9 mouse cellular contexts compared by ENCODE assay signal in genomic region chr7:126236083-126236793, GRCm38 (mm10). TPM values are rescaled to one million over a fixed set of nuclear protein-coding genes. Genes with fewer than 3 reads are reported as not detected.
A peak's percentile ranks its signal among the peaks of the same experiment; 100 is the strongest.
DNase-seq lines count a peak whose midpoint lies in the region; ATAC-seq and TF ChIP-seq lines count a peak whose summit lies in the region.
"Had no signal": no experiment of that assay in that cellular context is flagged by ENCODE, and none has a peak within 500 bp of the region (broad histone marks: within the 10 kb centered on the region; RNA-seq: fewer than 3 reads in every experiment).

No protein-coding gene starts in this region.

- H3K4me3 ChIP-seq in kidney, adult 2 months (ENCODE audit: insufficient read depth, low read depth, low read length) = no peak overlapping the region
- no peak overlapping the region for H3K4me3 ChIP-seq in kidney, embryonic 16.5 days (ENCODE audit: low read length)

- peak overlapping the region; percentile 39; the same call in 1 of the 2 replicates for H3K27ac ChIP-seq in kidney, adult 2 months (ENCODE audit: insufficient read depth, low read depth, low read length)
- H3K27ac ChIP-seq in kidney, embryonic 16.5 days (ENCODE audit: low read length) = no peak overlapping the region

- WGBS in kidney, adult 2 months = 34% methylated on average over 11 of the region's 11 CpGs
- WGBS in kidney, embryonic 16.5 days = 38% methylated on average over 11 of the region's 11 CpGs

- ATAC-seq in kidney, embryonic 16.5 days (ENCODE audit: low FRiP score, low TSS enrichment) = no peak

- no peaks in the 10 kb centered on the region for H3K9me3 ChIP-seq in kidney, embryonic 16.5 days (ENCODE audit: low read length)

- no peak overlapping the region for H3K9ac ChIP-seq in kidney, embryonic 16.5 days (replicated peaks; ENCODE audit: low read length)

- no peak overlapping the region for H3K4me2 ChIP-seq in kidney, embryonic 16.5 days (replicated peaks; ENCODE audit: low read depth, low read length)

- peaks cover 9% of the 10 kb centered on the region; the same call in 1 of the 2 replicates for H3K4me1 ChIP-seq in kidney, adult 2 months (ENCODE audit: control insufficient read depth, insufficient read depth, low read length)
- 0 out of 2 replicates have a peak, but pooled peaks cover 5% of the 10 kb centered on the region for H3K4me1 ChIP-seq in kidney, embryonic 16.5 days (ENCODE audit: insufficient read depth, low read length)

- no peaks in the 10 kb centered on the region for H3K27me3 ChIP-seq in kidney, adult 2 months (replicated peaks; ENCODE audit: control insufficient read depth, insufficient read depth, low read length)
- no peaks in the 10 kb centered on the region for H3K27me3 ChIP-seq in kidney, embryonic 16.5 days (ENCODE audit: insufficient read depth, low read length)

- DNase-seq in kidney, adult 2 months = peak; percentile 67
- peak; percentile 22 to 25 for DNase-seq in B cell, adult 2 months
- peak; percentile 38 to 75 for DNase-seq in frontal cortex, postnatal 36 days (ENCODE audit: low spot score in 2 of 2)
- peak; percentile 46 for DNase-seq in naive thymus-derived CD4-positive, alpha-beta T cell, adult 2 months (ENCODE audit: low read depth)
- no peak for DNase-seq in neural tube, embryonic 10.5 days (ENCODE audit: extremely low spot score, low spot score)
- DNase-seq in urinary bladder, adult 18-20 months (ENCODE audit: low spot score in 2 of 2) = no peak
- DNase-seq in layer of hippocampus, postnatal 25 days (ENCODE audit: extremely low spot score in 1 of 2, low spot score in 1 of 2) = no peak
- DNase-seq: cerebellum, adult 11-12 months had no signal

- H3K36me3 ChIP-seq in kidney, adult 2 months (ENCODE audit: control insufficient read depth, insufficient read depth, low read length) = no peaks in the 10 kb centered on the region
- H3K36me3 ChIP-seq in kidney, embryonic 16.5 days (ENCODE audit: insufficient read depth, low read length) = no peaks in the 10 kb centered on the region

- no peak for TF ChIP-seq CTCF in kidney, adult 2 months (conservative IDR thresholded peaks at IDR 0.05; ENCODE audit: insufficient read depth, insufficient read length, low read depth, low read length)

- no peak for TF ChIP-seq POLR2A in kidney, adult 2 months (IDR thresholded peaks at IDR 0.05; ENCODE audit: low read depth, low read length)

RNA-seq across cellular contexts. Expression of gene Xpo6, which starts 35.9 kb away (rescaled TPM):
- 119 and 122 TPM in 2 replicates for polyA plus RNA-seq in kidney, adult 2 months (2012; rRNA removed)
- polyA plus RNA-seq in kidney, embryonic 16.5 days (2015; fragmentation: Nextera tagmentation; extraction: Ambion mirVana) = 48.3 and 54.3 TPM in 2 replicates
- total RNA-seq in layer of hippocampus, postnatal 25 days (2021) = 10 to 100 TPM; 90.6 to 96.2 TPM

RNA-seq across cellular contexts. Expression of gene Sbk1, which starts 36.2 kb away (rescaled TPM):
- polyA plus RNA-seq in kidney, adult 2 months (2012; rRNA removed) = 29.2 and 31.5 TPM in 2 replicates
- 25.9 and 29.7 TPM in 2 replicates for polyA plus RNA-seq in kidney, embryonic 16.5 days (2015; fragmentation: Nextera tagmentation; extraction: Ambion mirVana)
- 10 to 100 TPM; 98.2 to 99.0 TPM for total RNA-seq in layer of hippocampus, postnatal 25 days (2021)

Comparison
In these comparisons a context has a peak if more than half of its experiments do, and no peak if none do; other contexts are left out.
1. DNase-seq: peak in kidney, adult 2 months (single experiment), B cell, adult 2 months (2 of 2), frontal cortex, postnatal 36 days (2 of 2) and naive thymus-derived CD4-positive, alpha-beta T cell, adult 2 months (single experiment); none in neural tube, embryonic 10.5 days (single experiment), urinary bladder, adult 18-20 months (0 of 2) and layer of hippocampus, postnatal 25 days (0 of 2).